Mouse (Mus musculus) heart, postnatal 0 days (tissue): Measurements from ENCODE around the gene Tctex1d1. TPM values are rescaled to one million over a fixed set of nuclear protein-coding genes. Genes with fewer than 3 reads are reported as not detected.

Experiments
- ATAC-seq: fragments of 200-750 bp; cut with Nextera tagmentation; 2 replicates; pipeline ENCODE4 v1.8.0; 2017; ENCODE audit warnings: low read depth, moderate number of reproducible peaks, moderate library complexity; ENCODE audit not compliant: insufficient read depth
- DNase-seq: peaks from one replicate; pipeline ENCODE4 v3.0.0-alpha.2; 2016; ENCODE audit warnings: low spot score
- H3K27ac ChIP-seq: fragments of 300-500 bp; sonication (generic); 2 replicates; pipeline ENCODE4 v1.5.1; 2014; ENCODE audit warnings: low read depth, mild to moderate bottlenecking
- H3K27me3 ChIP-seq: fragments of 300-500 bp; sonication (generic); 2 replicates; pipeline ENCODE4 v1.6.1; 2014; ENCODE audit warnings: low read length, mixed read lengths; ENCODE audit not compliant: control insufficient read depth, insufficient read depth
- H3K36me3 ChIP-seq: fragments of 300-500 bp; sonication (generic); replicated peaks from 2 replicates; pipeline ENCODE4 v1.6.1; 2014; ENCODE audit warnings: low read length, mixed read lengths; ENCODE audit not compliant: control insufficient read depth, insufficient read depth
- H3K4me1 ChIP-seq: fragments of 300-500 bp; sonication (generic); 2 replicates; pipeline ENCODE4 v1.6.1; 2014; ENCODE audit warnings: antibody characterized with exemption; ENCODE audit not compliant: control insufficient read depth, insufficient read depth
- H3K4me2 ChIP-seq: fragments of 300-500 bp; sonication (generic); 2 replicates; pipeline ENCODE4 v1.6.1; 2014; ENCODE audit warnings: low read depth, mild to moderate bottlenecking, low read length, moderate library complexity
- H3K4me3 ChIP-seq: fragments of 300-500 bp; sonication (generic); 2 replicates; pipeline ENCODE4 v1.5.1; 2014; ENCODE audit warnings: low read depth, low read length
- H3K9ac ChIP-seq: fragments of 300-500 bp; sonication (generic); replicated peaks from 2 replicates; pipeline ENCODE4 v1.6.1; 2014; ENCODE audit warnings: low read depth, low read length, mixed read lengths
- H3K9me3 ChIP-seq: fragments of 300-500 bp; sonication (generic); replicated peaks from 2 replicates; pipeline ENCODE4 v1.6.1; 2016; ENCODE audit warnings: low read length; ENCODE audit not compliant: control insufficient read depth
- CTCF ChIP-seq: IDR thresholded peaks from 2 replicates; pipeline ENCODE4 v1.5.1; 2016; ENCODE audit warnings: antibody characterized with exemption, control low read depth, low read depth
- EP300 ChIP-seq: IDR thresholded peaks from 2 replicates; pipeline ENCODE4 v1.6.1; 2016; ENCODE audit warnings: antibody characterized with exemption, low read depth
- WGBS: fragments of 180-500 bp; shearing (Covaris S2); extraction: QIAGEN DNeasy Blood & Tissue Kit; methylation state at CpG from one replicate; pipeline ENCODE4 v1.1.7; 2014; 5-methylcytosine and 5-hydroxymethylcytosine counted together
- polyA plus RNA-seq: library from polyadenylated mRNA; unstranded; fragments of >200 nt; fragmentation: Nextera tagmentation; extraction: Ambion mirVana; gene quantifications from 2 replicates; pipeline ENCODE4 v1.2.1, GENCODE M21; 2015
- total RNA-seq: library from RNA; depleted of rRNA; stranded (reverse); fragments of >200 nt; gene quantifications from 2 replicates; pipeline ENCODE4 v1.2.3, GENCODE M21; 2014; ENCODE audit warnings: low replicate concordance

Gene Tctex1d1
- total and polyA plus RNA-seq, 2 experiments from 2014 or later, result not detected

DNA sequence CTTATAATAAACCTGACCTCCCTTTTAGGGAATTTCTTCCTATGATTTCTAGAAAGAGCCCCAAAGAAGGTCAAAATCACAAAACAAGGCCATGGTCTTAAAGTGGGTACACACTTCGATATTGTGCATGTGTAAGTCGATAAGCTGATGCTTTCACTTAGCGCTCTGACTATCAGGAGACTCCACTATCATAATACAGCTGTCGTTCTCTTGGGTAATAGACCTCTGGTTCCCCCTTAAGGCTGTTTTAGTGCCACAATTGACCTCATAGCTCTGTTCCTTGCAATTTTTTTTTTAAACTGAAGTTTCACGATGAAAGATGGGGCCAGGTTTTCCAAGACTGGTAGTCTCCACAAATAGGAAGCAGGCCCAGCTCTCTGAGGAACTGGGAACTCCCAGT lies 979 bp downstream of the Tctex1d1 start:
- Histone ChIP-seq H3K4me3 (peak overlapping the region; percentile 42), H3K4me2 (peak overlapping the region; percentile 69), H3K9me3 (no peaks in the 10 kb centered on the region), H3K27ac (no peak overlapping the region), H3K27me3 (peaks cover 5% of the 10 kb centered on the region), H3K9ac (0 out of 2 replicates have a peak overlapping the region, but pooled peaks have one; percentile 12), H3K4me1 (no peaks in the 10 kb centered on the region), H3K36me3 (no peaks in the 10 kb centered on the region)
- no peak for TF ChIP-seq EP300
- TF ChIP-seq CTCF, result no peak; the same call in 1 of the 2 replicates
- WGBS, result 39% methylated on average over 5 of the region's 5 CpGs
- no peak for ATAC-seq
- DNase-seq, result no peak

DNA sequence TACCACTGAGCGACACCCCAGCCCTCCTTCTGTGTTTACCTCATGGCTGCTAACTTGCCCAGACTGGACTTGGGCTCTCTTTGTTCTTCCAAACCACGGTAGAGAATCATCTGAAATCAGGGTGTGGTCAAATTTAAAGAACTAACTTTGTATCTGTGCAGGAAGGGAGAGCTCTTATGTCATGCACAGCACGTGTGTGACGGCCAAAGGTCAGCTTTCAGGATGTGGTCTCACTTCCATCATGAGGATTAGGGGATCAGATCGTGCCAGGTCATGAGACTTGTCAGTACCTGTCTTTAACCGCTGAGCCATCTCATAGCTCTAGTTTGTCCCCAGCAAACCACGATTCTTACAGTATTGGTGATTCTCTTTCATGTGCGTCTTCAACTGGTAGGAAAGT lies 3.3 kb downstream of the Tctex1d1 start:
- TF ChIP-seq EP300 (no peak), CTCF (no peak)
- WGBS, result 77% methylated on average over 8 of the region's 8 CpGs

DNA sequence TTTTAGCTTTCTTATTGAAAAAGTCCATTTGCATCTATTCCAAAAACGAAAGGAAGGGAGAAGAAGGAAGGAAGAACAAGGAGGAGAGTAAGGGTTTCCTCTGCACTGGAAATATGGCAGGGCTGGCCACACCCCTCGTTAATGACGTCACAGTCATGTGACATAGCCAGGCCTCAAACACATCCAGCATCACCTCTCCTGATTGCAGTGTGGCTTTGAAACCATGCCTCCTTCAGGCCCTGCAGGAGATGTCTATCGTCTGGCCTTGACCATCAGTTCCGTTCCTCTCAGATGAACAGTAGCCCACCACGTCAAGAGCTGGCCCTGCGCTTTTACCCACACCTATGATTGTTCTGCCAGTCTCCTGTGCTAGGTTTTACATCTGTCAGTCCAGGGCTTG lies 7.8 kb downstream of the Tctex1d1 start:
- H3K9ac ChIP-seq, result no peak overlapping the region
- no peak for ATAC-seq
- 63% methylated on average over 7 of the region's 7 CpGs for WGBS

More for the DNA sequence above, 3.3 kb downstream of the Tctex1d1 start:
- Histone ChIP-seq H3K27me3 (peaks cover 5% of the 10 kb centered on the region), H3K4me1 (no peaks in the 10 kb centered on the region), H3K4me3 (no peak overlapping the region), H3K9ac (no peak overlapping the region), H3K27ac (no peak overlapping the region), H3K9me3 (no peaks in the 10 kb centered on the region), H3K4me2 (no peak overlapping the region), H3K36me3 (no peaks in the 10 kb centered on the region)
- ATAC-seq (no peak), DNase-seq (no peak)

DNA sequence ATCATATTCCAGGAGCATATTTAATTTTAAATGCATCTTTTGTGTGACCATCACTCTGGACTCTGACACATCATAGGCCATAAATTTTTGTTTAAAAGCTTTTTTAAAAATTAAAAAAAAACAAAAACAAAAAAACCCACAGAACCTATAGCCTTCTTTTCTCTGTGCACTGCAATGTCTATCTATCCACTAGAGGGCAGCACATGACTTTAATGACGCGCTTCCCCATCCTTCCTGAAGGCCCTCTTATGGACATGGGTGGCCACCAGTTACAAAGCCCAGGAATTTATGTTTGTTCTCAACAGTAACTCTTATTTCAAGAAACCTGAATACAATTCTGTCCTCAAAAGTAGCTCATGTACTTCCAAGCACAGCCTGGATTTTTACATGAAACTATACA lies 8.5 kb downstream of the Tctex1d1 start:
- Histone ChIP-seq H3K9ac (no peak overlapping the region), H3K27me3 (no peaks in the 10 kb centered on the region), H3K36me3 (no peaks in the 10 kb centered on the region), H3K4me3 (no peak overlapping the region), H3K4me1 (no peaks in the 10 kb centered on the region), H3K9me3 (no peaks in the 10 kb centered on the region), H3K4me2 (no peak overlapping the region), H3K27ac (no peak overlapping the region)
- TF ChIP-seq EP300 (no peak), CTCF (peak; percentile 87)
- DNase-seq, result peak; percentile 81
- 5% methylated on average over 2 of the region's 2 CpGs for WGBS
- ATAC-seq, result peak; percentile 62; the same call in 1 of the 2 replicates

More for the DNA sequence above, 7.8 kb downstream of the Tctex1d1 start:
- no peak for DNase-seq
- TF ChIP-seq EP300 (no peak), CTCF (no peak)
- no peaks in the 10 kb centered on the region for H3K36me3 ChIP-seq
- H3K9me3 ChIP-seq, result no peaks in the 10 kb centered on the region
- no peak overlapping the region for H3K27ac ChIP-seq
- H3K4me1 ChIP-seq, result no peaks in the 10 kb centered on the region
- H3K4me2 ChIP-seq, result no peak overlapping the region
- no peak overlapping the region for H3K4me3 ChIP-seq
- no peaks in the 10 kb centered on the region for H3K27me3 ChIP-seq

DNA sequence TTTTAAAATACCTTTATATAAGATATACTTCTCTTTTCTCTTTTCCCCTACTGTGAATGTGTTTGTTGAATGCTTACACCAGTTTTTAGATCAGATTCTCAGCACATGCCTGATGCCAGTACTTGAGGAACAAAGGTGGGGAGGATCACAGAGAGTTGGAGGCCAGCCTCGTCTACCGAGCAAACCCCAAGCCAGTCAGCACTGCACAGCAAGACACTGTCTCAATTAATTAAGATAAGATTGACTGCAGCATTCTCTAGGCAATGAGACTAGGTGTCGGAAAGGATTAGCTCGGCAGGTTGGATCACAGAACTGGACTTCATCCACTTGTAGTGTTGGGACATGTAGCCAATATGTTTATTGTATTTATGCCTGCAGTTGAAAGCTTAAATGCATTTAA lies 8.9 kb downstream of the Tctex1d1 start:
- Histone ChIP-seq H3K4me1 (no peaks in the 10 kb centered on the region), H3K4me3 (no peak overlapping the region), H3K4me2 (no peak overlapping the region), H3K27me3 (no peaks in the 10 kb centered on the region), H3K9ac (no peak overlapping the region), H3K9me3 (no peaks in the 10 kb centered on the region), H3K27ac (no peak overlapping the region), H3K36me3 (no peaks in the 10 kb centered on the region)
- WGBS, result 39% methylated on average over 4 of the region's 4 CpGs
- TF ChIP-seq CTCF (no peak), EP300 (no peak)
- no peak for DNase-seq
- ATAC-seq, result no peak

DNA sequence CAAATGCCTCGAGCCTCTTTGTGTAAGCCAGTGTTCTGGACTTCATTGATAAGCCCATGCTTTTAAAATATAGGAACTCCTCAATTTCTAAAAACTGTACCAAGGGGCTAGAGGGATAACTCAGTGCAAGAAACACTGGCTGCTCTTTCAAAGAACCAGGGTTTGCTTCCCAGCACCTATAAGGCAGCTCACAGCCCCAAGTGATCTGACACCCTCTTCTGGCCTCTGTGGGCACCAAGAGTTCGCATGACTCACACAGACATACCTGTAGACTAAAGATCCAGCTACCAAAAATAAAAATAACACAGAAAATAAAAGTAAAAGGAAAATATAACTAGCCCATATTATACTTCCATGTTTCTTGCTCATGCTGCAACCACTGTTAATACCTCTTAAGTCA lies 9.3 kb downstream of the Tctex1d1 start:
- TF ChIP-seq CTCF, result no peak
- TF ChIP-seq EP300, result no peak
- H3K4me1 ChIP-seq, result no peaks in the 10 kb centered on the region
- no peaks in the 10 kb centered on the region for H3K36me3 ChIP-seq
- H3K27me3 ChIP-seq, result no peaks in the 10 kb centered on the region
- H3K4me3 ChIP-seq, result no peak overlapping the region
- WGBS, result 55% methylated on average over 2 of the region's 2 CpGs
- H3K9me3 ChIP-seq, result no peaks in the 10 kb centered on the region
- DNase-seq (no peak), ATAC-seq (no peak)
- no peak overlapping the region for H3K27ac ChIP-seq
- no peak overlapping the region for H3K9ac ChIP-seq
- H3K4me2 ChIP-seq, result no peak overlapping the region
